Mouse (Mus musculus): ENCODE measurements around the gene Pdk2. TPM values are rescaled to one million over a fixed set of nuclear protein-coding genes. Genes with fewer than 3 reads are reported as not detected.

Gene Pdk2
- polyA plus RNA-seq, 1 experiment from 2014 or later = 29.8 TPM

DNA sequence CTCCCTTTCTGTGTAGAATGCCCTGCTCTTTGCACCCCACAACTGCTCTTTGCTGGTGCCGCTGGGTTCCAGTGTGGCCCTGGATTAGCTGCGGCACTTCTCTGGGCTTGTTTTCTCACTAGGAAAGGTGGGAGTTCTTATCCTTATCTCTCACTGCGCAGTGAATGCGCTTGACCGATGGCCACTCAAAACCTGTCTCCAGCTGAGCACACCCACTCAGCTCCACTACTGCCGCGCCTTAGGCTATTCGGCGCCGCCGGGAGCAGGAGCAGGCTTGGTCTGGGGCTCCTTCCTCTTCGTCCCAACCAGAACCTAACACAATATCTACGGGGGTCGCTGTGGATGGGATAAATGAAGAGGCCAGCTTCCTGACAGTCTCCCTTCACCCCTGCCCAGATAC, 7.5 kb downstream of the Pdk2 start:
- Histone ChIP-seq H3K4me1 (replicated peaks; ENCODE audit: control insufficient read depth, insufficient read depth) (no peaks in the 10 kb centered on the region), H3K4me2 (replicated peaks; ENCODE audit: low read depth) (no peak overlapping the region), H3K27ac (replicated peaks) (no peak overlapping the region), H3K27me3 (ENCODE audit: control insufficient read depth, insufficient read depth, low read length) (no peaks in the 10 kb centered on the region), H3K9ac (ENCODE audit: low read length) (no peak overlapping the region), H3K36me3 (ENCODE audit: control insufficient read depth, insufficient read depth, low read length) (peaks cover 6% of the 10 kb centered on the region), H3K4me3 (ENCODE audit: low read depth, low read length) (no peak overlapping the region), H3K9me3 (ENCODE audit: control insufficient read depth, low read length) (no peaks in the 10 kb centered on the region)
- WGBS = 49% methylated on average over 14 of the region's 14 CpGs
- TF ChIP-seq CTCF (IDR thresholded peaks at IDR 0.05; ENCODE audit: low read depth) (no peak), EP300 (optimal IDR thresholded peaks at IDR 0.05) (no peak)
- DNase-seq (ENCODE audit: low spot score) (peak; percentile 62), ATAC-seq (ENCODE audit: low FRiP score, low TSS enrichment) (peak; percentile 45)

DNA sequence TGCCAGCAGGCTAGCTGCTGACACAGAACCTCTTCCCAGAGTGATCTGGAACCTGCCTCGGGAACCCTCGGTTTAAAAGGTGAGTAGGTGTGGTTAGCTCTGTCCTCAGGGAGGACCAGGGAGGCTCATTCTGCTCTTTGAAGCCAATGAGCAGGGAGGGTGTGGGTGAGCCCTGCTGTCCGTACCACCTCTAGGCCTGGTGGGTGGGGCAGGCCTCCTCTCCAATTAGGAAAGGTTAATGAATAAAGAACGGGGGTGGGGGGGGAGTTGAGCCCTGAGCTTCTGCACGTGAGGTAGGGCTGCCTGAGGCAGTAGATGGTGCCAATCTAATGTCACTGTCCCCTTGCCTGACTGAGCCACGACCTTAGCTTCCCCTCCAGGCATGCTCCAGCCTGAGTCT, 8.2 kb downstream of the Pdk2 start:
- TF ChIP-seq CTCF (IDR thresholded peaks at IDR 0.05; ENCODE audit: low read depth) (no peak), EP300 (optimal IDR thresholded peaks at IDR 0.05) (no peak)
- Histone ChIP-seq H3K4me3 (ENCODE audit: low read depth, low read length) (no peak overlapping the region), H3K9me3 (ENCODE audit: control insufficient read depth, low read length) (no peaks in the 10 kb centered on the region), H3K4me2 (replicated peaks; ENCODE audit: low read depth) (no peak overlapping the region), H3K27ac (replicated peaks) (no peak overlapping the region), H3K27me3 (ENCODE audit: control insufficient read depth, insufficient read depth, low read length) (no peaks in the 10 kb centered on the region), H3K9ac (ENCODE audit: low read length) (no peak overlapping the region), H3K36me3 (ENCODE audit: control insufficient read depth, insufficient read depth, low read length) (peaks cover 6% of the 10 kb centered on the region), H3K4me1 (replicated peaks; ENCODE audit: control insufficient read depth, insufficient read depth) (no peaks in the 10 kb centered on the region)
- ATAC-seq (ENCODE audit: low FRiP score, low TSS enrichment) (no peak), DNase-seq (ENCODE audit: low spot score) (no peak)
- 32% methylated on average over 6 of the region's 6 CpGs for WGBS

DNA sequence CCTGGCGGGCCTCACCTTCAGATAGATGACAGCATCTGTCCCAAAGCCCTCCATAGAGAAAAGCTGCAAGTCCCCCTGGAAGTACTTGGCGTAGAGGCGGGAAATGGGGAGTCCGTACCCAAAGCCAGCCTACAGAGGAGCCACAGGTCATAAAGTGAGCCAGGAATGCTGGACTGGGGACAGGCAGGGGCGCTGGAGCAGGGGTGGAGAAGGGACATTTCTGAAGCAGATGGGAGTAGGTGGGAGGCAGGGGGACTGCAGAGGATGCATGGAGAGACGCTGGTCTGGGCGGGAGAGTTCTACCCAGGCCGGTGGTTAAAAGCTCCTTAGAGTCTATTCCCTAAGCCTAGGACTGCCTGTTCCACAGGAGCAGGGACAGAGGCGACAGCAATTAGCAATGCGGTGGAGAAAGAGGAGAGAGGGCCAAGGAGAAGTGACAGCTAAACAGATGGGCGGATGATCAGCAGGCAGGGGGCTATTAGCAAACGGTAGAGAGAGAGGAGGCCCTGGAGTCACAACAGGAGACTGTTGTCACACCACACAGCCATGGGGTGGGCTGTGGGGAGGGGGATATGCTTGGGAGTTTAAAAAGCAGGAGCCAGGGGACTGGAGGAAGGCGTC, 13.2 kb downstream of the Pdk2 start:
- no peak for ATAC-seq (ENCODE audit: low FRiP score, low TSS enrichment)
- Histone ChIP-seq H3K4me2 (replicated peaks; ENCODE audit: low read depth) (no peak overlapping the region), H3K27ac (replicated peaks) (no peak overlapping the region), H3K27me3 (ENCODE audit: control insufficient read depth, insufficient read depth, low read length) (no peaks in the 10 kb centered on the region), H3K4me3 (ENCODE audit: low read depth, low read length) (no peak overlapping the region), H3K9ac (ENCODE audit: low read length) (no peak overlapping the region), H3K9me3 (ENCODE audit: control insufficient read depth, low read length) (no peaks in the 10 kb centered on the region), H3K36me3 (ENCODE audit: control insufficient read depth, insufficient read depth, low read length) (peaks cover 6% of the 10 kb centered on the region), H3K4me1 (replicated peaks; ENCODE audit: control insufficient read depth, insufficient read depth) (no peaks in the 10 kb centered on the region)
- no peak for TF ChIP-seq CTCF (IDR thresholded peaks at IDR 0.05; ENCODE audit: low read depth)
- no peak for TF ChIP-seq EP300 (optimal IDR thresholded peaks at IDR 0.05)
- 51% methylated on average over 13 of the region's 13 CpGs for WGBS
- DNase-seq (ENCODE audit: low spot score) = no peak

DNA sequence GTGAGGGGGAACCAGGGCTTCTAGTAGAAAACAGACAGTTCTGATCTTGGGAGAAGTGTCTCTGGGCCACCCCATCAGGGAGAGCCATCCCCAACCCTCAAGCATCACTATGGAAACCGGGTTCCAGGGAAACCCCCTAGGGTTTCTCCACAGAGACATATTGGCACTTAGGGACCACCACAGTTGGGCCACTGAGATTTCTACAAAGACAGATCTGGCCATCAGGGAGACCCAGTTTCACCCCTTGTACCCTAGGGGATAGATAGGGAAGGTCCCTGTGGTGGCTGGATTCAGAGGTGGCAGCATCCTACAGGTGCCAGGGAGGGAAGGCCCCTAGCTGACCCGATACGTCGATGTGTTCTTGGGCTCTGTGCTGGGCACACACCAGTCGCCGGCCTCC, 14.3 kb downstream of the Pdk2 start:
- Histone ChIP-seq H3K36me3 (ENCODE audit: control insufficient read depth, insufficient read depth, low read length) (peaks cover 6% of the 10 kb centered on the region), H3K27ac (replicated peaks) (no peak overlapping the region), H3K9me3 (ENCODE audit: control insufficient read depth, low read length) (no peaks in the 10 kb centered on the region), H3K27me3 (ENCODE audit: control insufficient read depth, insufficient read depth, low read length) (no peaks in the 10 kb centered on the region), H3K4me1 (replicated peaks; ENCODE audit: control insufficient read depth, insufficient read depth) (no peaks in the 10 kb centered on the region), H3K4me3 (ENCODE audit: low read depth, low read length) (no peak overlapping the region), H3K9ac (ENCODE audit: low read length) (no peak overlapping the region), H3K4me2 (replicated peaks; ENCODE audit: low read depth) (no peak overlapping the region)
- ATAC-seq (ENCODE audit: low FRiP score, low TSS enrichment) (no peak), DNase-seq (ENCODE audit: low spot score) (no peak)
- WGBS = 83% methylated on average over 6 of the region's 6 CpGs
- TF ChIP-seq EP300 (optimal IDR thresholded peaks at IDR 0.05) (no peak), CTCF (IDR thresholded peaks at IDR 0.05; ENCODE audit: low read depth) (no peak)

DNA sequence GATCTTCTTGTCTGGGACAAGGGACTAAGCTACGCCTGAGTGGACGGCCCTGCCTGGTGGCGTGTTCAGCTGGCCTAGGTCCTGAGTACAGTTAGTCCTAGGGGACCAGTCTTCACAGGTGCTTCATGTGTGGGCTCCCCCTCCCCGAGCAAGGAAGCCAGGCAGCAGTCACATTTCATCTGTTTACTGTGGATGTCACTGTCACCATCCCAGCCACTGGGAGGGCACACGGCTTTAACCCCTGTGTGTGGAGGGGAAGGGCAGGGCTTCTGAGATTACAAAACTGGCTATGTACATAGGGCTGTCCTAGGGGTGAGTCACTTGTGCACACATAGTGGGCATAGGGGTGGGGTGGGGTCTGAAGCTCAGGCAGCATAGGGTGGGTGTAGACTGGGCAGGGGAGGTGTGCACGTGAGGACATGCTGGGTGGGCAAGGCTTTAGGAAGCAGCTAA, 15.0 kb downstream of the Pdk2 start:
- Histone ChIP-seq H3K27ac (replicated peaks) (no peak overlapping the region), H3K4me2 (replicated peaks; ENCODE audit: low read depth) (no peak overlapping the region), H3K27me3 (ENCODE audit: control insufficient read depth, insufficient read depth, low read length) (no peaks in the 10 kb centered on the region), H3K4me1 (replicated peaks; ENCODE audit: control insufficient read depth, insufficient read depth) (no peaks in the 10 kb centered on the region), H3K4me3 (ENCODE audit: low read depth, low read length) (no peak overlapping the region), H3K36me3 (ENCODE audit: control insufficient read depth, insufficient read depth, low read length) (peaks cover 6% of the 10 kb centered on the region), H3K9ac (ENCODE audit: low read length) (no peak overlapping the region), H3K9me3 (ENCODE audit: control insufficient read depth, low read length) (no peaks in the 10 kb centered on the region)
- TF ChIP-seq EP300 (optimal IDR thresholded peaks at IDR 0.05) = no peak
- no peak for TF ChIP-seq CTCF (IDR thresholded peaks at IDR 0.05; ENCODE audit: low read depth)
- WGBS = 50% methylated on average over 6 of the region's 6 CpGs
- DNase-seq (ENCODE audit: low spot score) (peak; percentile 56), ATAC-seq (ENCODE audit: low FRiP score, low TSS enrichment) (peak; percentile 69)

DNA sequence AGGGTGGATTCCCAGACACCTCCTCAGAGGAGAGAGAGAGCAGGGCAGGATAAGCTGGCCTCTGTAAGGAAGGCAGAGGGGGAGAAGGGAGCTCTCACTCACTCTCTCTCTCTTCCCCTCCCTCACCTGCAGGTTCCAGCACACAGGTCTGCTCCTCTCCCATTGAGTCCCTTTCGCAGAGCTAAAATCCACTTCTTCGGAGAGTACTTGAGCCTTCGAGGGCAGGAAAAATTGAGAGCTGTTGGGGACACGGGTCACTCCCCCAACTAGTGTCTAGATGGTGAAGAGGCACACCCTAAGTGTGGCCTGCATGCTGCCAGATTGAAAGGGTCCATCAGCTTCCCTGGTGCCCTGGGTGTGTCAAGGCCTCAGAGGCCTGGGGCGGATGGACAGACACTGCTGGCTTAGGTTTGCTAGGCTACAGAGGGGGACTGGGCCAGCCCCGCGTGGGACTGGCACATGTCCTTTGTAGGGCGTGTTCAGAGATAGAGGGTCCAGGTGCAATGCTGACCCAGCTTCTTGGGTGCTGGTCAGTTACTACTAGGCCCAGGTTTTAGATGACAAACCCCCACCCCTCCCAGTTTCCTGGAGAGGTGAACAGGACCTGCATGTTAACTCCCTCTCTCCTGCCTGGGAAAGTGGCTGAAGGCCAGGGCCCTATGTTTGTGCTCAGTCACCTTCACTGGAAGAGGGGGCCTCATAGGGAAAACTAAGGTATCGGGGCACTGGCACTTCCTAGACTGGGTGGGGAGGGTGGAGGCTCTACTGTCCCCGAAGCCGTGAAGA, 15.7 kb downstream of the Pdk2 start:
- peak; percentile 13; the same call in 1 of the 2 replicates for ATAC-seq (ENCODE audit: low FRiP score, low TSS enrichment)
- H3K27ac ChIP-seq (replicated peaks) = no peak overlapping the region

More for the DNA sequence above, 15.7 kb downstream of the Pdk2 start:
- no peak overlapping the region for H3K4me2 ChIP-seq (replicated peaks; ENCODE audit: low read depth)
- TF ChIP-seq EP300 (optimal IDR thresholded peaks at IDR 0.05) (no peak), CTCF (IDR thresholded peaks at IDR 0.05; ENCODE audit: low read depth) (no peak)
- H3K9ac ChIP-seq (ENCODE audit: low read length) = no peak overlapping the region
- no peaks in the 10 kb centered on the region for H3K27me3 ChIP-seq (ENCODE audit: control insufficient read depth, insufficient read depth, low read length)
- peaks cover 6% of the 10 kb centered on the region for H3K36me3 ChIP-seq (ENCODE audit: control insufficient read depth, insufficient read depth, low read length)
- 74% methylated on average over 11 of the region's 11 CpGs for WGBS
- DNase-seq (ENCODE audit: low spot score) = peak; percentile 51
- no peaks in the 10 kb centered on the region for H3K9me3 ChIP-seq (ENCODE audit: control insufficient read depth, low read length)
- no peaks in the 10 kb centered on the region for H3K4me1 ChIP-seq (replicated peaks; ENCODE audit: control insufficient read depth, insufficient read depth)
- H3K4me3 ChIP-seq (ENCODE audit: low read depth, low read length) = no peak overlapping the region

Data from stomach, postnatal 0 days (tissue).